Mouse (Mus musculus): ENCODE measurements around the gene Zfp536.
"Not testable (repeated sequence)": the region's sequence is repeated elsewhere in the genome, so short reads cannot be mapped to it uniquely, and the experiment has no call there.

The Zfp536 gene

DNA sequence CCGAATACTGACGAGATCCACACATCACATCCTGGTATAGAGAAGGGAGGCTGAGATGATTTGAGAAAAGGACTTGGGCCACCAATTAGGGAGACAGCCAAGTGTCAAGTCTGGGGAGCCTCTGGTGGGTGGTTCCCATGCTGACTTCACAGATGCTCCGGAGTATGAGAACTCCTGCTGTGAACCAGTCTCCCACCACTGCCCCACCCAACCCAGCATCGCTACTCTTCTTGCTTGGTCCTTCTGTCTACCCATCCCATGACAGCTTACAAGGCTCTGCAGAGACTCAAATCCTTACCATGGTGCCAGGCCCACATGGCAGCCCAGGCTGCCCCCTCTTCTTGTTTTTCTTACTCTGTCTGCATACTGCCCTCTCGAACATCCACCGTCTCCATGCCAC lies 165.5 kb downstream of the Zfp536 start:
- DNase-seq (ENCODE audit: low read depth, low spot score) = no peak

- DNase-seq (ENCODE audit: low read depth, low spot score) = peak; percentile 59
Measured at GRCm38 (mm10) chr7:37606472-37606871, 167.0 kb downstream of the Zfp536 start.

DNA sequence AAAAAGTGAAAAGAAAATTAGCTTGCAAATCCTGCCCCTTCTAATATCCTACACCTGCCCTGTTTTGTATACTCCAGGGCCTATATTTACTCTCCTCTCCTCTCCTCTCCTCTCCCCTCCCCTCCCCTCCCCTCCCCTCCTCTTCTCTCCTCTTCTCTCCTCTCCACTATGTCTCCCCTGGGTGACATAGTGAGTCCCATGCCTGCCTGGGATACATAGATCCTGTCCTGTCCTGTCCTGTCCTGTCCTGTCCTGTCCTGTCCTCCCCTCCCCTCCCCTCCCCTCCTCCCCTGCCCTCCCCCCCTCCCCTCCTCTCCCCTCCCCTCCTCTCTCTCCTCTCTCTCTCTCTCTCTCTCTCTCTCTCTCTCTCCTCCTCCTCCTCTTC lies 169.9 kb downstream of the Zfp536 start:
- DNase-seq (ENCODE audit: low read depth, low spot score) = not testable (repeated sequence)

- no peak for DNase-seq (ENCODE audit: low read depth, low spot score)
Measured at GRCm38 (mm10) chr7:37602871-37603524, 170.4 kb downstream of the Zfp536 start.

GRCm38 (mm10) chr7:37600318-37600717 lies 173.1 kb downstream of the Zfp536 start:
- no peak for DNase-seq (ENCODE audit: low read depth, low spot score)

GRCm38 (mm10) chr7:37594211-37595030 lies 179.0 kb downstream of the Zfp536 start:
- peak; percentile 65 for DNase-seq (ENCODE audit: low read depth, low spot score)

GRCm38 (mm10) chr7:37593566-37593965 lies 179.9 kb downstream of the Zfp536 start:
- no peak for DNase-seq (ENCODE audit: low read depth, low spot score)

DNA sequence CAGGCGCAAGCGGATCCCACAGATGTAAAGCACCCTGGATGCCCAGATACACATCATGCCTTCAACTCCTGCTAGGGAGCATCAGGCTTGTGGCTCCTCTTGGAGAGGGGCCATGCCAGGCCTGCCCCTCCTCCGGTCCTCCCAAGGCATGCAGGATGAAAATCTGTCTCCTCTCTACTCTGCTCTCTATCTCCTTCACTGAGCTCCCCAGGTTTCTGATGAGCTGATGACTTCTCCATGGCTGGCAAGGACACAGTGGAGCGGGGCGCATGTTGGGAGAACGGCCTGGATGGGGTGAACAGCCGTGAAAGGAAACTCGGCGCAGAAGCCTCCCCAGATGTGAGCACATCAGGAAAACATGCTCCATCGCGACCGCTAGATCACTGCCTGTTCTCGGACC lies 186.7 kb downstream of the Zfp536 start:
- peak; percentile 9 for DNase-seq (ENCODE audit: low read depth, low spot score)

DNA sequence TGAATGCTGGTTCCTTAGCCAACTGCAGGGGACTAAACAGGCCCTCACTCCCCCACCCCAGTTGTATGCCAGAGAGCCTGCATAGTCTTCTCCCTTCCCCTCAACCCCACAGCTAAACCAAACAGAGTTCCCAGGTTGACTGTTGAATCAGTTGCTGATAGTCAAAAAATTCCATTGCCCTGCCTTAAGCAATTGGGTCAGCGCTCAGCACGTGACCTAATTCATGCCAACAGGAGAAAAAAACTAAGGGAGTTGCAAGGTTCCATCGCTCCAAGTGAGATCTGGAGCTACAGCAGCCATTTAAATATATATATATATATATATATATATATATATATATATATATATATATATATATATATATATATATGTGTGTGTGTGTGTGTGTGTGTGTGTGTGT lies 192.2 kb downstream of the Zfp536 start:
- DNase-seq (ENCODE audit: low read depth, low spot score) = no peak

GRCm38 (mm10) chr7:37580554-37580953 lies 192.9 kb downstream of the Zfp536 start:
- DNase-seq (ENCODE audit: low read depth, low spot score) = no peak

DNA sequence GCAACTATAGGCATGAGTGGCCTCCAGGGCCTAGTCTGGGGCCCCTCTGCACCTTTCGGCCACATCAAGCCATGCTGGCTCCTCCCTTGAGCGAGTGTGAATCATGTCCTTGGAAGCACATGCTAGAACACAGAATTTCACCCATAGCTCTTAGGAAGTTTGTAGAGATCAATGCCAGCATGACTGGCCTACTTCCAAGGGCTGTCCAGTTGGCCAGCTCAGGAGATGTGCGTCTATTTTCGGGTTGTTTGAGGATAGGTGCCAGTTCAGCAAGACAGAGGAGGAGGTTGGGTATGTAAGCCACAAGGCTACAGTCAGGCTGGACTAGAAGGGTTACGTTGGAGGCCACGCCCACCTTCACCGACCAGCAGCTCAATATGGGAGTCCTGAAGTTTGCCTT lies 201.4 kb downstream of the Zfp536 start:
- DNase-seq (ENCODE audit: low read depth, low spot score) = no peak

DNA sequence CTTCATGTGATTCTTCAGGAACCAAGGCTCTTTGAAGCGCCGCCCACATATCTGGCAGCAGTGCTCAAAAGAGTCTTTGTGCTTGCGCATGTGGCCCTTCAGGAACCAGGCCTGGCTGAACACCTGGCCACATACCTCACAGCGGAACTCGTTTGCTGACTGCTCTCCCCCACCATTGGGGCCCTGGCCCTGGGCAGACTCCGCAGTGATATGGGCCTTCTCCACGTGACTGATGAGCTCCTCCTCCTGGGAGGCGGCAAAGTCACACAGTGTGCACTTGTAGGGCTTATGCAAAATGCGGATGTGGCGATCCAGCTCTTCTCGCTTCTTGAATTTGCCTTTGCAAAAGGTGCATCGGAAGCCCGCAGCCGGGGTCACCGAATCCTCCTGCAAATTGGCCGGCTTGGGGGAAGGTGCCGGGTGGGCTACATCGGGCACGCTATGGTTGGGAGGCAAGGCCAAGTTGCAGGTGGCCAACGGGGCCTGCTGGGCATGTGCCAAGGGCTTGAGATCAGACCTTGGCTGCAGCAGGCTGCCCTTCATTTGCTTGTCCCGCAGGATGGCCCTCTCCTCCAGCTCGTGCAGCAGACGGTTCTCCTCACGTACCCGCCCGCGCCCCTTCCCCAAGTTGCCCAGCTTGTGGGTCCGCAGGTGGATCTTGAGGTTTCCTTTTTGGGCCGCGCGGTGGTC lies 204.5 kb downstream of the Zfp536 start:
- DNase-seq (ENCODE audit: low read depth, low spot score) = peak; percentile 75

DNA sequence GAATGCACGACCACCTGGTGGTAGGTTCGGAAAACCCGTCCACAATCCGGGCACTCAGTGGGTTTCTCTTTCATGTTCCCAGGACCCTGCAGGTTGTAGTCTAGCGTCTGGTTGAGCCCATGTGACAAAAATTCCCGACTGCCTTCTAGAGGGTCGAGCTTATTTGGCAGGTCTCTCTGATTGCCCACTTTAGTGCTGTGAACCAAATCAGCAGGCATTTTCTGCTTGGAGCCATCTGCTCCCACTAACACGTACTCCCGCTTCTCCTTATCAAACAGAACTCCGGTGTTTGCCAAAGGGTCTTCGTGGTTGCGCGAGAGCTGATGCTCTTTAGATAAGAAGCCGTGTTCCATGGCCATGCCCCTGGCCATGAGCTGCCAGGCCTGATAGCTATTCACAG lies 205.4 kb downstream of the Zfp536 start:
- peak; percentile 47 for DNase-seq (ENCODE audit: low read depth, low spot score)

DNA sequence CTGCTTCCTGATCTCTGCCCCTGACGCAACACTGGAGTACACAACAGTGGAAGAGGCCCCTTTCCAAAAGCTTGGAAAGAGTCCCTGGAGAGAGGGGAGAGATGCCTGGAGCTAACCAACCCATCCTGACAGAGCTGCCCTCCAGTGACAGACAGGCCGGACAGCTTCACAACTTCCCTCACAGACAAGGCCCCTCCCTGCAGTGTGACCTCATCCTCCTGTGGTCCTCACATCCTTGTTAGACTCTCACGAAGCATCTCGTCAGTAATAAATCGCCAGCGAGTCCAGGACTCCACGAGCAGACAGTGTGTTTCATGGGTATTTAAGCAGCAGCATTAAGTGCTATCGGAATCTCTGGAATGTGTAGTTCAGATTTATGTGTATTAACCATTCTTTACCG lies 207.4 kb downstream of the Zfp536 start:
- no peak for DNase-seq (ENCODE audit: low read depth, low spot score)

DNA sequence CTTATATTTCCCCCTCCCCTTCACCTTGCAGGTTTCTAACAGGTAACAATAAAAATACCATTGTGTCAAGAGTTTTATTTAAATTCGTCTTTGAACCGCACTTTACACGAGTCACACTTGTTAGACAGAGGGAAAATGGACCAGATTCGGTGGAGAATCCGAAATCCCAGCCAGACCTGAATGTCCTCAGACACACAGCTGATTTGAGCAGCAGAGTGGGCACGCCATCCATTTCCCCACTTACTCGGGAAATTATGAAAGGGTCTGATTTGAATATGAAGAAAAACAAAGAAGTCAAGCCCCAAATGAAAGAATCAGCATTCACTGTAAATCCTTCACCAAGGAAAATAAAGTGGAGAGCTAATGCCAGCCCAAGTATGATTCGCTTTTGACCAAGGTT lies 208.1 kb downstream of the Zfp536 start:
- no peak for DNase-seq (ENCODE audit: low read depth, low spot score)

GRCm38 (mm10) chr7:37564644-37565043 lies 208.8 kb downstream of the Zfp536 start:
- DNase-seq (ENCODE audit: low read depth, low spot score) = no peak

- no peak for DNase-seq (ENCODE audit: low read depth, low spot score)
Measured at GRCm38 (mm10) chr7:37563831-37564400, 209.5 kb downstream of the Zfp536 start.

DNA sequence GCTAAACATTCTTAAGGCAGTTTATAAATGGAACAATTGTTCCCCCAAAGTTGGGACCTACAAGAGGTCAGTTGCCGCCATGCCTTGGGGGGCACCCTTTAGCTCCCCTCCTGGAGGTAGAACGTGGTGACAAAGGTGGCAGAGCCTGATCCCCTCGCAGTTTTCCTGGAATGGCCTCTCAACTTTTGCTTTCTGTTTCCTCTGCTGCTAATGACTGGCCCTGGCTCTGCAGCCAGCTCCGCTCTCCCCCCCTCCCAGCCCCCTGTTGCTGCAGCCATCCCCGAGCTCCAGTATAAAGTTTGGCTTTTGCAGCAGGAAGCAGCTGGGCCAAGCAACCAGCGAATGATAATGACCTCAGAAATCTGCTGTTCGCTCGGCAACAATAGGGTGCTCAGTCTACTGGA lies 210.3 kb downstream of the Zfp536 start:
- DNase-seq (ENCODE audit: low read depth, low spot score) = no peak

DNA sequence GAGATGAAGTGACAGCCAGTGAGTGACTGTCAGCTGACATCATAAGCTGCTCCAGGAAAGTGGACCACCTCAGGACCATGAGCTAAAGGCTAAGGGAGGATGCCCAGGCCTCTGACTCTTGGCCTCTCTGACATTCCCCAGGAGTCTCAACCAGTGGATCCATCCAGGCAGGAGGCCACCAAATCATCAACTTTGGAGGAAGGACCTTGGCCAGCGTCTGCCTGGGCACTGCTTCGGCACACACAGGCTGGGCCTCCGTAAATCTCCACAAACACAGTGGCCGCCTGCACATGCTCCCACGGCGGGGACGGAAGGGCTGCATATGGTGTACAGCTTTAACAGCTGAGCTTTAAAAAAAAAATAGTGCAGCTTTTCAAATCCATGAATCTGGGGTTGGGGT lies 210.9 kb downstream of the Zfp536 start:
- no peak for DNase-seq (ENCODE audit: low read depth, low spot score)

GRCm38 (mm10) chr7:37560581-37560980 lies 212.9 kb downstream of the Zfp536 start:
- no peak for DNase-seq (ENCODE audit: low read depth, low spot score)

GRCm38 (mm10) chr7:37559851-37560250 lies 213.6 kb downstream of the Zfp536 start:
- DNase-seq (ENCODE audit: low read depth, low spot score) = no peak

DNA sequence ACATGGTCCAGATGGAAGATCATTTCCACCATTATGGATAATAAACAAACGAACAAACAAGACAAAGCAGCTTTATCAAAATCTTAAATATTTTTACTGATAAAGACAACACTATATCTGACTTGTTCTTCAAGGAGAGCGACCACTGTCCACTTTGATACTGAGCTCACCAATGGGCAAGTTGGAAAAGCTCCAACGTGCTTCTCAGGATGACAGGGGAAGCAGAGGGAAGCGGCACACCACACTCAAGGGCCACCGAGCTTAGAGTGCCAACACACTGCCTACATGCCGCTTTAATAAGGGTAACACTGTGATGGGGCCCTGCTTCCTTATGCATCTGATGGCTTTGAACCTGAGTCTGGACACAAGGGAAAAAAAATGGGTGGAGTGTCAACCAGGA lies 214.1 kb downstream of the Zfp536 start:
- no peak for DNase-seq (ENCODE audit: low read depth, low spot score)

Measured in ZHBTc4 (cell line).